Mouse (Mus musculus): ENCODE measurements around the gene Sgms1.

The Sgms1 gene

DNA sequence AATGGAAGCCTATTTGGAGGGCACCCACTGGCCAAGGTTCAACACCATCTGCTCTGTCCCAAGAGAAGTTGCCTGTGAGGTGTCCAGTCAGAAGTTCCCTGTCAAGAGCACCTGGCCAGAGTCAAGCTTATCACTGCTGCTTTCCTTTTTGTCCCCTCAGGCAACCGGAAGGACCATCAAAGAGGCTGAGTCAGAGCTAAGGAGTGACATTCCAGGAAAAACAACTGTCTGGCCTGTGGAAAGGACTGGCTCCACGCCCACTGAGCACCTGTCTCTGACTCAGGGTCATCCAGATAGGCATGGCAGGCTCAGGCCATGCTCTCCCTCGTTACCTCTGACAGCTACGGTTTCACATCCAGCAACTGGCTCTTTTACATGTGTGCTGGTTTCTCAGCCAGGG is 147.4 kb downstream of the Sgms1 start:
- DNase-seq (ENCODE audit: low read depth), result no peak

- no peak for DNase-seq (ENCODE audit: low read depth)
Observed at GRCm38 (mm10) chr19:32240417-32240990, 149.0 kb downstream of the Sgms1 start.

- no peak for DNase-seq (ENCODE audit: low read depth)
Observed at GRCm38 (mm10) chr19:32239925-32240324, 149.6 kb downstream of the Sgms1 start.

DNA sequence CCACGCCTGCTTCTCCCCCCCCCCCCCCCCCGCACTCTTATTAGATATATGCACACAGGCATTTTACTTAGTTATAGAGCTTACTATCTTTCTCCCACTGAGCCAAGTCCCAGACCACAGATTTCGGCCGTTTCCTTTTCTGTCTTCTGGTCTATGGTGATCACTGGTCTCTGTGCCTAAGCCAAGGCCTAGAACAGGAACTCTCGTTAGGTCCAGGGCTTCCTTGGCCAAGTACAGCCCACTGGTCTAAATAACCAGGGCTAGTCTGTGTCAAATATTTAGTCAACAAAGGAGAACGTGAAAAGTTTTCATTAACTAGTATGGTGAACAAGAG is 150.1 kb downstream of the Sgms1 start:
- no peak for DNase-seq (ENCODE audit: low read depth)

- peak; percentile 83 for DNase-seq (ENCODE audit: low read depth)
Observed at GRCm38 (mm10) chr19:32238722-32239458, 150.6 kb downstream of the Sgms1 start.

DNA sequence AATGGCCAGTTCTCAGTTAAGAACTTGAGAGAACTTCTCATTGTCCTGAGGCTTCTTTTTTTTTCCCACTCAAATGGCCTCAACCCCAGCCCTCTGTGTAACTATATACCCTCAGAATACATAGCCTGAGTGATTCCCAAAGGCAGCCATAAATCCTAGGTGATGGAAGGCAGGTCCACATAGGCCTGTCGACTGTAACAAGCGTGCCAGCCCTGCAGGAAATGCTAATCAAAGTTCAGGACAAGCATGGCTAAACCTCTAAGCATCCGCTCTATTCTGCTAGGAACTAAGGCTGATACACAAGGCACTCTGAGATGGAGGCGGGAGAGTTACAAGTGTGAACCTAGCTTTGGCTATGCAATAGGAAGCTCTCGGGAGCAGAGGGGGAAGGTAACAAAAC is 151.8 kb downstream of the Sgms1 start:
- no peak for DNase-seq (ENCODE audit: low read depth)

- DNase-seq (ENCODE audit: low read depth), result no peak
Observed at GRCm38 (mm10) chr19:32237173-32237583, 152.3 kb downstream of the Sgms1 start.

DNA sequence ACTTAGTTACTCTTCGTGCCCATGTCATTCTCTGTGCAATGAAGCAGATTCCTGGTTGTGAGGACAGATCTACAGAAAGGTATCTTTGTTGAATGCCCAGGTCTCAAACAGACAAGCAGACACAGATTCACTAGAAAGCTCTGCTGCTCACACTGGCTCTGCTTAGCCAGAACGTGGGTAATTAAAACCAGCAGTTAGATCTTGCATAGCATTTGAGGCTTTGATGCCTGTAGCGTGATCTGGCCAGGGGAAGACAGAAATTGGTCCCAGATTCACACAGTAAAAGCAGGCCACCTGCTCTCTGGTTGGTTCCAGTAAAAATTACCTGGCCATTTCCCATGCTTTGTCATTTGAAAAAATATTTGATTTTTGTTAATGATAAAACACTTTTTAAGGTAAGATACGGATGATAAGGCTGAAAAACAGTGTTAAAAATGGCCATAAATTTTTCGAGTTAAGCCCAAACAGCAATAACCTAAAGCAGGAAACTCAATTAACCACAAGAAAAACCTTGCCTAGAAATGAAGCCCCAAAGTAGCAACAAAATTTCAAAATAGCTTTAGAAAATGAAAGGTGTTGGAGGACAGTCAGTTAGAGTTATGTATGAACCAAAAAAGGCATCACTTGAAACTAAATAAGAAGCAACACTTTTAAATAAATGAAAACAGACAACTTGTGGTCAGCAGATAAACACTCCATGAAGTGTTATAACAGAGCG is 154.6 kb downstream of the Sgms1 start:
- no peak for DNase-seq (ENCODE audit: low read depth)

DNA sequence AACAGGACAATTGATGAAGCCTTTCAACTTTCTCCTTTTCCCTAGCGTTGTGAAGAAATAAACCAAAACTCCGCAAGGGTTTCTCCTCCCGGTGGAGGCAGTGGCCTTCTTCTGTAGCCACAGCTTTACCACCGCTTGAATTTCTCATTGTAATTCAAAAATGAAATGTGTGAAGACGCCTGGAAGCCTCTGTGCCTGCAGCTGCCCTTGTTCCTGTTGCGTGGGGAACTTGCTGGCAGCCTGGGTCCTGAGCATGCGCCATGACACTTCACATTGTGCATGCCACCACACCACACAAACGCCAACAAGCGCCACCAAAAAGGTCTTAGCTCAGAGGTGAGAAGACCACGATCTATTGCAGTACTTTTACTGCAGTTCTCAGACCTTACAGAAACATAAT is 158.2 kb downstream of the Sgms1 start:
- no peak for DNase-seq (ENCODE audit: low read depth)

- no peak for DNase-seq (ENCODE audit: low read depth)
Observed at GRCm38 (mm10) chr19:32230798-32231197, 158.7 kb downstream of the Sgms1 start.

DNA sequence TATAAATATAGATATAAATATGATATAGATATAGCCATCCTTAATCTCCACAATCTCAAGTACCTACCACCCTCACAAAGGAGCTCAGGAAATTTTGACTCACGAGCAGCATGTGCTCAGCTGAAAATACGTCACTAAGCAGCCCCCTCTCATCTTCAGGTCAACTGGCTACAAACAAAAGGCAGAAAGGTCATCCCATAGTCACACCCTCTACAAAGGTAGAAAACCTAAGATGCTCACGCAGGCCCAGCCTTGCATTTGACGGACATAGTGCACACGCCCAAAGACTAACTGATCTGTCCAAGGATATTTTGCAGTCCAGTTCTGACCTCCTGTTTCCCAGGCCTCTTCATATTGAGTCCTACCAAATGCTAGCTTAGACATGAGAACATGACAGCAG is 159.2 kb downstream of the Sgms1 start:
- DNase-seq (ENCODE audit: low read depth), result no peak

GRCm38 (mm10) chr19:32229776-32230175 is 159.7 kb downstream of the Sgms1 start:
- no peak for DNase-seq (ENCODE audit: low read depth)

DNA sequence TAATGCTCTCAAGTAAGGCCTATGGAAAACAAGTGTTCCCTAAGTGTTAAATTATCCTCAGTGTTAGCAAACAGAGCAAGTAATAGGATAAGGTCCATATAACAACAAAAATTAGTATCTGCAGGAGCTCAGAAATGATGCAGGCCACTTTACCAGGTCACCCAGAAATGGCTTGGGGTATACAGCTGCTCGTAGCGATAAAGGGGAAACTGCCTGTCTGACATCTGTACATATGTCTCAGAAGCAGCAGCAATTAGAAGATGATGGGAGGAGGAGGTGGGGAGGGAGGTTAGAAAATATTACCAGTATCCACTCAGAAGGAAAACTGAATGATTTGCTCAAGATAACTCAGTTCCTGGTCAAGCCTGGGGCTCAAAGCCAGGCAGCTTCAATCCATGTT is 162.3 kb downstream of the Sgms1 start:
- DNase-seq (ENCODE audit: low read depth), result no peak

DNA sequence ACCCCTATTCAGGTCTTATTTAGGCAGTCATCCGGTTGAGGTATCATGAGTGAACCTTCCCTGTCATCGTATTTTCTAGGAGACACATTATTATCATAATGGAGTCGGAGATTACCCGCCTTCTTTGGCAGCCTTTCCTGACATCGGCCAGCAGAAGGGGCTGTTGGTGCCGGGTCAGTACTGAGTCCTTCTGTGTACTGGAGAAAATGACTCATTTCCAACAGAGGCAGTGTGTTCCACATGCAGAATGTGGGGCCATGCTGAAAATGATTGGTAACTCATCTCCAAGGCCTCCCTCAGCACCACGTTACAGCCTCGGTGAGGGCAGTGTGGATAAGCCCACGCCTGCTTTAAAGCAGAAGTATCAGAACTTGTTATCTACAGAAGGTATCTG is 164.4 kb downstream of the Sgms1 start:
- no peak for DNase-seq (ENCODE audit: low read depth)

DNA sequence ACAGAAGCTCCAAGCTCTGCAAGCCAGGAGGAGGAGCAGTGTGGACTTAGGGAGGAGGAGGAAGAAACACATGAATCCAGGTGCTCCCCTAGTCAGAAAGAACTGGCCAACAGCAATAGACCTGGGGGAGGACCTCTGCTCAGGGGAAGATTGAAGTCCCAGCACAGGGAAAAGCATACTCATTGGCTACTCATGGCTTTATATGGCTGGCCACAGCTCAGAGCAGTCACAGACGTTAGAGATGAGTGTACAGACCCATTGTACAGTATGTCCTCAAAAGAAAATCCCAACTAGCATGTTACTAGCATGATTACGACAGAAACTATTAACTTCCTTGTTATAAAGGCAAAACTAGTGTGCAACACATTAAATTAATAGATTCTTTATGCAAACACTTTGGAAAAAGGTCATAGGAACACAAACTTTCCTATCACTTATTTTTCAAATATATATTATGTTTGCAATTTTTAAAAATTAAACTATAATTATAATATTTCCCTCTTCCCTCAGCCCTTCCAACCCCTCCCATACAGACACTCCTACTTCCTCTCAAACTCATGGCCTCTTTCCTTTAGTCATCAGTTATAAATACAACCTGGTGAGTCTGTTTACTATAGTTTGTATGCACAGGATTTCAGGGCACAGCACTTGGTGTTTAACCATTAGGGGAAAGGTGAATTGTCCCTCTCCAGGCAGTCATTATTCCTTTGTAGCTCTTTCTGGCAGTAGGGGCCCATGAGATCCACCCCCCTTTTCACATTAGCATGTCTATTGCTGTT is 165.0 kb downstream of the Sgms1 start:
- no peak for DNase-seq (ENCODE audit: low read depth)

DNA sequence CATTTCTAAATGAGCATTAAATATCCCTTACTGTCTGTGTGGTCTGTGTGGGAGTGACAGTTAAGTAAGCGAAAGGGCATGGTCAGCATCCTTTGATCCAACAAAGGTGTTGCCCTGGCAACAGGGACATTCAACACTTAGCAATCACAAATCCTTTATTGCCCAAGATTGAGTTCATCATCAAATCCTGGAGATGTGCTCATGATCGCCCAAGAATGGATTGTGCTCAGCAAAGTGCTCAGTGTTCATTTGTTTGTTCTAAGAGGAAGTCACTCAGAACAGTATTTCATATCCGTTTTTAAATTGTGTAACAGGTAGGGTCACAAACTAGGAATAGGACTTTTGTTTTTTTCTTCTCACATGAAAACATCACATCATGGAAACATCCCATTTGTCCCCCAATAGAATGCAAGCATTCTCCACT is 165.8 kb downstream of the Sgms1 start:
- DNase-seq (ENCODE audit: low read depth), result no peak

- DNase-seq (ENCODE audit: low read depth), result peak; percentile 89
Observed at GRCm38 (mm10) chr19:32222083-32222482, 167.4 kb downstream of the Sgms1 start.

GRCm38 (mm10) chr19:32220991-32221390 is 168.5 kb downstream of the Sgms1 start:
- no peak for DNase-seq (ENCODE audit: low read depth)

- no peak for DNase-seq (ENCODE audit: low read depth)
Observed at GRCm38 (mm10) chr19:32216710-32217109, 172.8 kb downstream of the Sgms1 start.

DNA sequence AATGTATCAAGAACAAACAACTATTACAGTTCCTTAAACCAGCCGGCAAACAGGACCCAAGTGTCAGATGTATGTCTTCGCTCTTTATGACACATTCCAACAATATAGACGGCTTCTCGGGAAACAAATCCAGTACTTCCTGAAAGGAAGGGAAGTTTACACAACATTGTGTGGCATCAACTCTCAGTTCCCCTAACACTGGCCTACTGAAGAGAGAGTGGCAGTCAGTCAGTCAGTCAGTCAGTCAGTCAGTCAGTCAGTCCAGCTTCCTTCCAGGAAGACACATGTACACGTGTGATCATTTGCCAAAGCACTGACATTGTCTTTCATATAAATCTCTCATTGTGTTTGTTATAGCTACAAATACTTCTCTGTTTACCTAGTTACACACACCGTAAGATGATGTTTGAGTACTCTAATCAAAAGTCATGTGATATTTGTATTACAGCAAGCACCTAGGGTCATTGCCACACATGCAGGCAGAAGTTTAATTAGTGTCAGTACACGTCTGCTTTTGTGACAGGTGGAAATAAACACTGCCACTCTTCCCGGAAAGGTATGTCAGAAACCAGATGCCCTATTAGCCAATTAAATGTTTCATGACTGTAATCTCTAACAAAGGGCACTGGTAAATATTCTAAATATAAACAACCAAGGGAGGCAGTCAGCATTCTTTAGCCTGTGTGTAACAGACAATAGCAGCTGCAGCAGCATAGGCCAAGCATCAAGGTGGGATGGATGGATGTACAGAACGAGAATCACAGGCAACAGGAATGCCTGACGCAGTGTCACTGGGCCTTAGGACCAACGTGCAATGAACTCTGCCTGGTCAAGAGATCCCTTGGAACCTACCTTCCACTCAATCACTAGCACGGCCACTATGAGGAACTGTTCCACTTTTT is 174.4 kb downstream of the Sgms1 start:
- no peak for DNase-seq (ENCODE audit: low read depth)

GRCm38 (mm10) chr19:32213577-32213976 is 175.9 kb downstream of the Sgms1 start:
- no peak for DNase-seq (ENCODE audit: low read depth)

GRCm38 (mm10) chr19:32211293-32211585 is 178.3 kb downstream of the Sgms1 start:
- no peak for DNase-seq (ENCODE audit: low read depth)
